Mouse (Mus musculus) cerebellum, adult 2 months (tissue): ENCODE measurements around the gene Kcnj12.

Experiments
- CTCF ChIP-seq: fragments of 200-500 bp; IDR thresholded peaks from 2 replicates; pipeline ENCODE4 v1.5.1; 2011; ENCODE audit warnings: low read depth, mild to moderate bottlenecking, control low read depth, low read length, moderate library complexity, borderline replicate concordance; ENCODE audit not compliant: insufficient read depth
- POLR2A ChIP-seq: fragments of 200-500 bp; IDR thresholded peaks from 2 replicates; pipeline ENCODE4 v1.6.1; 2011; ENCODE audit warnings: low read length, control low read depth, borderline replicate concordance; ENCODE audit not compliant: insufficient read depth

DNA sequence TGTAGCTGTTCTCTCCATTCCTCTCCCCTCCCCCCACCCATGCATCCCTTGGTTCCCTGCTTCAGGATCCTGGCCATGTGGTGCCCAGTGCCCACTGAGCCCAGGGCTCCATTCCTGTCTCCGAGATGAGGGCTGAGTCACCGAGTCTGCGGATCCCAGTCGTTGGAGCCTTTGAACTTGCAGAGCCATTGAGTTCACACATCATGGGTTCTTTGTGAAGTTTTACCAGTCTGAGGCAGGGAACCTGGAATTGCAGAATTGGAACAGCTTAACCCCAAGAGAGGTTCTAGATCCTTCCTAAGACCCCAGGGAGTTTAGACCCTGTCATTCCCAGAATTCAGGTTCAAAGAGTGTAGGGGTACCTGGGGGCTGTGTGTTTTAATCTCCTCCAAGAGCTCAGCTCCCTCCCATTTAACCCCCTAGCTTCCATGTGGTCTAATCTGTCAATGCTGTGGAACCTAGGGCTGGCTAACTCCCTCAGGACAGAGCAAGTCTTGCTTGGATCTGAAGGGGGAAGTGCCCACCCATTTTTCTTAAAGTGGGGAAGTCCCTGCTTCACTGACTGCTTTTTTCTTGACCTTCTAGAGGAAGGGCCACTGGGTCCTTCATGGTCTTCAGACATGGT, 6.9 kb downstream of the Kcnj12 start:
- no peak for TF ChIP-seq POLR2A
- TF ChIP-seq CTCF: no peak
